Mouse (Mus musculus): ENCODE results near the gene Kif1c. TPM values are rescaled to one million over a fixed set of nuclear protein-coding genes. Genes with fewer than 3 reads are reported as not detected.

Kif1c gene
- polyA plus RNA-seq, 1 experiment from 2014 or later = 3.5 TPM

GRCm38 (mm10) chr11:70656964-70657363 is 43.4 kb upstream of the Kif1c start, which contains the start of gene Eno3:
Eno3 (plus strand) TSS chr11:70657202.
- Histone ChIP-seq H3K27me3 (no peaks in the 10 kb centered on the region), H3K9ac (peak within 1 kb of the TSS; percentile 99), H3K4me1 (peaks cover 49% of the 10 kb centered on the region), H3K9me3 (replicated peaks) (no peaks in the 10 kb centered on the region), H3K27ac (peak within 1 kb of the TSS; percentile 99), H3K4me2 (peak within 1 kb of the TSS; percentile 95), H3K36me3 (peaks cover 35% of the 10 kb centered on the region), H3K4me3 (replicated peaks) (peak within 1 kb of the TSS; percentile 100)
- no peak for ATAC-seq (replicated peaks; ENCODE audit: low FRiP score)
- WGBS = 14% methylated on average over 3 of the region's 3 CpGs

- WGBS = 30% methylated on average over 6 of the region's 6 CpGs
- H3K9me3 ChIP-seq (replicated peaks) = no peaks in the 10 kb centered on the region
- H3K36me3 ChIP-seq = peaks cover 35% of the 10 kb centered on the region
- H3K4me2 ChIP-seq = peak overlapping the region; percentile 95
- H3K27me3 ChIP-seq = no peaks in the 10 kb centered on the region
- H3K27ac ChIP-seq = peak overlapping the region; percentile 99; the same call in 1 of the 2 replicates
- no peak overlapping the region for H3K4me3 ChIP-seq (replicated peaks)
- H3K4me1 ChIP-seq = peaks cover 43% of the 10 kb centered on the region
- H3K9ac ChIP-seq = 0 out of 2 replicates have a peak overlapping the region, but pooled peaks have one; percentile 19
- no peak for ATAC-seq (replicated peaks; ENCODE audit: low FRiP score)
Measured at GRCm38 (mm10) chr11:70657573-70657972, 42.8 kb upstream of the Kif1c start.

GRCm38 (mm10) chr11:70657991-70658390 is 42.4 kb upstream of the Kif1c start:
- no peaks in the 10 kb centered on the region for H3K27me3 ChIP-seq
- no peaks in the 10 kb centered on the region for H3K9me3 ChIP-seq (replicated peaks)
- peak overlapping the region; percentile 95 for H3K4me2 ChIP-seq
- no peak overlapping the region for H3K27ac ChIP-seq
- WGBS = 40% methylated on average over 9 of the region's 9 CpGs
- no peak for ATAC-seq (replicated peaks; ENCODE audit: low FRiP score)
- H3K4me3 ChIP-seq (replicated peaks) = no peak overlapping the region
- H3K9ac ChIP-seq = no peak overlapping the region
- peaks cover 39% of the 10 kb centered on the region for H3K4me1 ChIP-seq
- peaks cover 35% of the 10 kb centered on the region for H3K36me3 ChIP-seq

- Histone ChIP-seq H3K9ac (no peak overlapping the region), H3K36me3 (peaks cover 38% of the 10 kb centered on the region), H3K4me3 (replicated peaks) (no peak overlapping the region), H3K4me1 (peaks cover 38% of the 10 kb centered on the region), H3K27ac (no peak overlapping the region), H3K4me2 (no peak overlapping the region), H3K9me3 (replicated peaks) (no peaks in the 10 kb centered on the region), H3K27me3 (no peaks in the 10 kb centered on the region)
- no peak for ATAC-seq (replicated peaks; ENCODE audit: low FRiP score)
- WGBS = 79% methylated on average over 5 of the region's 5 CpGs
Measured at GRCm38 (mm10) chr11:70658521-70658920, 41.8 kb upstream of the Kif1c start.

GRCm38 (mm10) chr11:70658942-70659341 is 41.4 kb upstream of the Kif1c start:
- Histone ChIP-seq H3K9ac (no peak overlapping the region), H3K9me3 (replicated peaks) (no peaks in the 10 kb centered on the region), H3K4me3 (replicated peaks) (no peak overlapping the region), H3K27me3 (no peaks in the 10 kb centered on the region), H3K4me1 (peaks cover 38% of the 10 kb centered on the region), H3K4me2 (no peak overlapping the region), H3K27ac (no peak overlapping the region), H3K36me3 (peaks cover 43% of the 10 kb centered on the region)
- WGBS = 71% methylated on average over 8 of the region's 8 CpGs
- no peak for ATAC-seq (replicated peaks; ENCODE audit: low FRiP score)

GRCm38 (mm10) chr11:70660571-70660970 is 39.8 kb upstream of the Kif1c start:
- WGBS = 85% methylated on average over 8 of the region's 8 CpGs
- ATAC-seq (replicated peaks; ENCODE audit: low FRiP score) = no peak

GRCm38 (mm10) chr11:70663101-70663500 is 37.2 kb upstream of the Kif1c start:
- Histone ChIP-seq H3K27me3 (no peaks in the 10 kb centered on the region), H3K4me2 (no peak overlapping the region), H3K9me3 (replicated peaks) (no peaks in the 10 kb centered on the region), H3K4me3 (replicated peaks) (no peak overlapping the region), H3K9ac (no peak overlapping the region), H3K36me3 (peaks cover 75% of the 10 kb centered on the region), H3K4me1 (peaks cover 24% of the 10 kb centered on the region), H3K27ac (no peak overlapping the region)
- ATAC-seq (replicated peaks; ENCODE audit: low FRiP score) = no peak
- WGBS = 95% methylated on average over 8 of the region's 8 CpGs

More at GRCm38 (mm10) chr11:70660571-70660970, 39.8 kb upstream of the Kif1c start:
- H3K27me3 ChIP-seq = no peaks in the 10 kb centered on the region
- peaks cover 34% of the 10 kb centered on the region for H3K4me1 ChIP-seq
- H3K9ac ChIP-seq = no peak overlapping the region
- H3K4me3 ChIP-seq (replicated peaks) = no peak overlapping the region
- H3K36me3 ChIP-seq = peaks cover 59% of the 10 kb centered on the region
- no peak overlapping the region for H3K4me2 ChIP-seq
- H3K9me3 ChIP-seq (replicated peaks) = no peaks in the 10 kb centered on the region
- H3K27ac ChIP-seq = no peak overlapping the region

- Histone ChIP-seq H3K27ac (no peak overlapping the region), H3K9ac (no peak overlapping the region), H3K36me3 (peaks cover 75% of the 10 kb centered on the region), H3K4me3 (replicated peaks) (no peak overlapping the region), H3K4me2 (no peak overlapping the region), H3K27me3 (no peaks in the 10 kb centered on the region), H3K9me3 (replicated peaks) (no peaks in the 10 kb centered on the region), H3K4me1 (peaks cover 18% of the 10 kb centered on the region)
- 85% methylated on average over 6 of the region's 6 CpGs for WGBS
- no peak for ATAC-seq (replicated peaks; ENCODE audit: low FRiP score)
Measured at GRCm38 (mm10) chr11:70663957-70664356, 36.4 kb upstream of the Kif1c start.

- Histone ChIP-seq H3K4me3 (replicated peaks) (no peak overlapping the region), H3K36me3 (peaks cover 71% of the 10 kb centered on the region), H3K9me3 (replicated peaks) (no peaks in the 10 kb centered on the region), H3K9ac (no peak overlapping the region), H3K4me1 (peaks cover 21% of the 10 kb centered on the region), H3K27ac (no peak overlapping the region), H3K4me2 (no peak overlapping the region), H3K27me3 (no peaks in the 10 kb centered on the region)
- WGBS = 86% methylated on average over 9 of the region's 9 CpGs
- ATAC-seq (replicated peaks; ENCODE audit: low FRiP score) = no peak
Measured at GRCm38 (mm10) chr11:70664741-70665140, 35.6 kb upstream of the Kif1c start.

GRCm38 (mm10) chr11:70666687-70667086 is 33.7 kb upstream of the Kif1c start:
- Histone ChIP-seq H3K36me3 (peaks cover 60% of the 10 kb centered on the region), H3K9me3 (replicated peaks) (no peaks in the 10 kb centered on the region), H3K4me1 (peaks cover 35% of the 10 kb centered on the region), H3K27me3 (no peaks in the 10 kb centered on the region), H3K27ac (0 out of 2 replicates have a peak overlapping the region, but pooled peaks have one; percentile 3), H3K9ac (no peak overlapping the region), H3K4me3 (replicated peaks) (no peak overlapping the region), H3K4me2 (no peak overlapping the region)
- ATAC-seq (replicated peaks; ENCODE audit: low FRiP score) = no peak
- WGBS = 96% methylated on average over 8 of the region's 8 CpGs

- Histone ChIP-seq H3K9ac (peak overlapping the region; percentile 60), H3K4me1 (peaks cover 35% of the 10 kb centered on the region), H3K27ac (peak overlapping the region; percentile 100), H3K4me3 (replicated peaks) (peak overlapping the region; percentile 82), H3K36me3 (peaks cover 59% of the 10 kb centered on the region), H3K4me2 (peak overlapping the region; percentile 91), H3K27me3 (no peaks in the 10 kb centered on the region), H3K9me3 (replicated peaks) (no peaks in the 10 kb centered on the region)
- 60% methylated on average over 14 of the region's 14 CpGs for WGBS
- ATAC-seq (replicated peaks; ENCODE audit: low FRiP score) = no peak
Measured at GRCm38 (mm10) chr11:70667271-70668150, 32.8 kb upstream of the Kif1c start.

- ATAC-seq (replicated peaks; ENCODE audit: low FRiP score) = no peak; the same call in 1 of the 2 replicates
- no peaks in the 10 kb centered on the region for H3K9me3 ChIP-seq (replicated peaks)
- H3K4me2 ChIP-seq = peak overlapping the region; percentile 91
- peaks cover 35% of the 10 kb centered on the region for H3K4me1 ChIP-seq
- H3K9ac ChIP-seq = peak overlapping the region; percentile 60
- peaks cover 55% of the 10 kb centered on the region for H3K36me3 ChIP-seq
- peak overlapping the region; percentile 100 for H3K27ac ChIP-seq
- no peaks in the 10 kb centered on the region for H3K27me3 ChIP-seq
- under 1% methylated on average over 15 of the region's 15 CpGs for WGBS
- H3K4me3 ChIP-seq (replicated peaks) = peak overlapping the region; percentile 82
Measured at GRCm38 (mm10) chr11:70668335-70668770, 32.0 kb upstream of the Kif1c start.
